Mouse (Mus musculus) ES-Bruce4 (cell line): Measurements from ENCODE around the gene Cyb561d2.

Experiments
- CTCF ChIP-seq: IDR thresholded peaks from one replicate; pipeline ENCODE4 v1.8.1; 2011; ENCODE audit warnings: low read depth, low read length
- EP300 ChIP-seq: IDR thresholded peaks from 2 replicates; pipeline ENCODE4 v1.6.1; 2011; ENCODE audit warnings: low read depth, low read length; ENCODE audit not compliant: insufficient read depth

GRCm38 (mm10) chr9:107578587-107578986 lies 36.6 kb upstream of the Cyb561d2 start, which contains the start of gene Naa80:
- TF ChIP-seq EP300 = no peak
- TF ChIP-seq CTCF = no peak
